Mouse (Mus musculus): ENCODE measurements around the gene Tmem258. TPM values are rescaled to one million over a fixed set of nuclear protein-coding genes. Genes with fewer than 3 reads are reported as not detected.
A peak's percentile ranks its signal among the peaks of the same experiment; 100 is the strongest.
"Not testable (repeated sequence)": the region's sequence is repeated elsewhere in the genome, so short reads cannot be mapped to it uniquely, and the experiment has no call there.

Tmem258 gene
- total RNA-seq (2014; fragmentation: Nextera tagmentation) (356 and 442 TPM in 2 replicates), total RNA-seq (2017) (191 and 246 TPM in 2 replicates)

DNA sequence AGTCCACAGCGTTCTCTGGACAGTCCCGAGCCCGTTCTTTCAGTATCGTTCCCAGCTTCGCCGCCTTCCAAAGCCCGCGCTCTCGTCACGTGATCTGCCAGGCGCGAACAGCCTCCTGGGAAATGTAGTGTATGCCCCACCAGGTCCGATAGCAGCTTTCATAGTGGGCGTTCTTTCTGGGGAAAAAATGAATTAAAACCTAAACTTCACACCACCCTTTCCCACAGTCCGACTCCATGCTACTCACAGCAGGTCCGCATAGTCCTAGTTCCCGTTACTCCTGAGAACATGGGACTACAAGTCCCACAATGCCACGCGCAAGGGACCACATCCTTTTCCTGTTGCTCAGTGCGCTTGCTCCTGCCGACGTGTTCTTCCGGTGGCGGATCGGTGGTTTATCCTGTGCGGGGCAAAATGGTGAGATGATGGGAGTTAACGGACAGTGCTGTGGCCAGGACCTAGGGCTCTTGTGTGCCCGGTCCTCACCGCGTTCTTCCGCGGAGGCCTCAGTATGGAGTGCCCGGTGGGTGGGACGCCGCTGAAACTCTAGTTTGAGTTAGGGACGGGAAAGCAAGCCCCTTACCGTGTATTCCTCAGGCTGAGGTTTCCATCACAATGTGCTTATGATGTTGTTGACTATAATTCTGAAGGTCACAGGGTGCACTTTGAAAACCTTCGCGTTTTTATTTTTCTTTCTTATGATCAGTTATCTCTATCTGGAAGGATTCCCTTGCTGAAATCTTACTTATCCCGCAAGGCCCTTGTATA is at the start of gene Tmem258, which contains the start of gene Fen1:
Tmem258 (plus strand) TSS at position 167 of the 768 bp plus-strand sequence.
Fen1 (minus strand) TSS at position 322 of the 768 bp plus-strand sequence.
- ATAC-seq (replicated peaks; ENCODE audit: poor library complexity, severe bottlenecking): peak; percentile 82

GRCm38 (mm10) chr19:10157725-10158124 is 46.1 kb upstream of the Tmem258 start:
- ATAC-seq (replicated peaks; ENCODE audit: poor library complexity, severe bottlenecking): no peak

GRCm38 (mm10) chr19:10163896-10164295 is 39.9 kb upstream of the Tmem258 start:
- ATAC-seq (replicated peaks; ENCODE audit: poor library complexity, severe bottlenecking): no peak

GRCm38 (mm10) chr19:10165928-10166327 is 37.9 kb upstream of the Tmem258 start:
- 0 out of 2 replicates have a peak, but pooled peaks have one; percentile 44 for ATAC-seq (replicated peaks; ENCODE audit: poor library complexity, severe bottlenecking)

- no peak for ATAC-seq (replicated peaks; ENCODE audit: poor library complexity, severe bottlenecking)
These were observed 36.7 kb upstream of the Tmem258 start for GRCm38 (mm10) chr19:10167112-10167511.

- no peak for ATAC-seq (replicated peaks; ENCODE audit: poor library complexity, severe bottlenecking)
These were observed 35.9 kb upstream of the Tmem258 start for GRCm38 (mm10) chr19:10167951-10168350.

DNA sequence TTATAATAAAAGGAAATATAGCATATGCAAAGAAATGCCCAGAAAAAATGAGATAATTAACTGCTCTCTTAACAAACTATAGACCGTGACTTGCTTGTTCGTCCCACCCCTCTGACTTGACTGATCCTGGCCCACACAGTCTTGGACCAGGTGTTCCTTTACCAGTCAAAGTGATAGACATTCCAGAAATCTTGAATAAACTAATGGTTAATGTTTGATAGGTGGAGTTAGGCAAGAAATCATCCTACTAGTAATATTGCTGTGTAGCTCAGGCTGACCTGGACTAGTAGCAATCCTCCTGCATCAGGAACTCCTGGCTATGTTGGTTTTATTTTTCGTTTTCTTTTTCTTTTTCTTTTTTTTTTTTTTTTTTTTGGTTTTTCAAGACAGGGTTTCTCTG is 35.4 kb upstream of the Tmem258 start:
- ATAC-seq (replicated peaks; ENCODE audit: poor library complexity, severe bottlenecking): no peak

DNA sequence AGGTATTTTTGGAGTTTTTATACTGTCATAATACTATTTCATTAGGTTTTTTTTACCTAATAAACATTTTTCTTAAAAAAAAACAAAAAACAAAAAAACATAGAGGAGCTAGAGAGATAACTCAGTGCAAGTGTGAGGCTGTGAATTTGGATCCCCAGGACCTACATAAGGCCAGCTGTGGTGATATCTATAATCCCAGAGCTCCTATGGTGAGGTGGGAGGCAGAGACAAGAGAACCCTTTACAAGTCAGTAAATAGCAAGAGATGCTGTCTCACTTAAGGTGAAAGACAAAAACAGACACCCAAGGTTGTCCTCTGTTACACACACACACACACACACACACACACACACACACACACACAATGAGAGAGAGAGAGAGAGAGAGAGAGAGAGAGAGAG is 34.6 kb upstream of the Tmem258 start:
- no peak for ATAC-seq (replicated peaks; ENCODE audit: poor library complexity, severe bottlenecking)

- not testable (repeated sequence) for ATAC-seq (replicated peaks; ENCODE audit: poor library complexity, severe bottlenecking)
These were observed 34.0 kb upstream of the Tmem258 start for GRCm38 (mm10) chr19:10169692-10170330.

DNA sequence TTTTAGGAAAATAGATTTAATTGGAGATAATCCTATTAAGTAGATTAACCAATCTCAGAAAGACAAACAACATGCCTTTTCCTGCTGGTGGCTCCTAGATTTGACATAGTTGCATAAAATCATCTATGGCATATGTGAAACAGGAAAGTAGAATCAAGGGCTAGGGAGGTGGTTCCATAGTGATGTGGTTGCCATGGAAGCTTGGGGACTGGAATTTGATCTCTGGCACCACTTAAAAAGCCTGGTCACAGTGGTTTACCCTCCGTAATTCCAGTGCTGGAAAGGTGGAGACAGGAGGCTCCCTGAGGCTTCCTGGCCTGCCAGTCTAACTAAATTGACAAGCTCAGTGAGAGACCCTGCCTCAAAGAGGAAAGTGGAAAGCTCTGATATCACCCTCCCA is 33.3 kb upstream of the Tmem258 start:
- no peak for ATAC-seq (replicated peaks; ENCODE audit: poor library complexity, severe bottlenecking)

- ATAC-seq (replicated peaks; ENCODE audit: poor library complexity, severe bottlenecking): no peak
These were observed 32.5 kb upstream of the Tmem258 start for GRCm38 (mm10) chr19:10171359-10171758.

- ATAC-seq (replicated peaks; ENCODE audit: poor library complexity, severe bottlenecking): peak; percentile 54
These were observed 32.0 kb upstream of the Tmem258 start for GRCm38 (mm10) chr19:10171846-10172245.

DNA sequence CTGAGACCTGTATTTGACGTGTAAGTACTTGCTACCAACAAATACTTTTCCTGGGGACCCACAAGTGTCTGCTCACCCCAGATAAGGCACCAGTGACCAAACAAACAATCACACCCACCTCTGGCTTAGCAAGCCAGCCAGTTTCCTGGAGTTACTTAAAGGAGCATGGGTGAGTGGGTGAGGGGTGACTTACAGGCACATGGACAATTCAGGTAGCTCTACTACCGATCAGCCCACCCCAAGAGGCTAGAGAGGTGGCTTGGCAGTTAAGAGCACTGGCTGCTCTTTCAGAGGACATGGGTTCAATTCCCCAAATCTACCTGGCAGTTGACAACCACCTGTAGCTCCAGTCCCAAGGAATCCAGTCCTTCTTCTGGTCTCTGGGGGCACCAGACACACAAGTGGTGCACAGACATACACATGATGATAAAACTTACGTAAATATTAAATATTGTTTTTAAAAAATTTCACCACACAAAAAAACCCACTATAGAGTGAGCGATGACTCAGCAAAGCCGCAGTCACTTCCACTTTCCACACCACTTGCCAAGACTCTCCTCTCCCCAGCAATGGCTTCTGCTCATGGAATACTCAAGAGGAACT is 30.6 kb upstream of the Tmem258 start:
- ATAC-seq (replicated peaks; ENCODE audit: poor library complexity, severe bottlenecking): peak; percentile 79

- peak; percentile 83 for ATAC-seq (replicated peaks; ENCODE audit: poor library complexity, severe bottlenecking)
These were observed 29.8 kb upstream of the Tmem258 start for GRCm38 (mm10) chr19:10173844-10174539.

GRCm38 (mm10) chr19:10174956-10175355 is 28.9 kb upstream of the Tmem258 start:
- no peak for ATAC-seq (replicated peaks; ENCODE audit: poor library complexity, severe bottlenecking)

- ATAC-seq (replicated peaks; ENCODE audit: poor library complexity, severe bottlenecking): no peak
These were observed 27.3 kb upstream of the Tmem258 start for GRCm38 (mm10) chr19:10176477-10176876.

DNA sequence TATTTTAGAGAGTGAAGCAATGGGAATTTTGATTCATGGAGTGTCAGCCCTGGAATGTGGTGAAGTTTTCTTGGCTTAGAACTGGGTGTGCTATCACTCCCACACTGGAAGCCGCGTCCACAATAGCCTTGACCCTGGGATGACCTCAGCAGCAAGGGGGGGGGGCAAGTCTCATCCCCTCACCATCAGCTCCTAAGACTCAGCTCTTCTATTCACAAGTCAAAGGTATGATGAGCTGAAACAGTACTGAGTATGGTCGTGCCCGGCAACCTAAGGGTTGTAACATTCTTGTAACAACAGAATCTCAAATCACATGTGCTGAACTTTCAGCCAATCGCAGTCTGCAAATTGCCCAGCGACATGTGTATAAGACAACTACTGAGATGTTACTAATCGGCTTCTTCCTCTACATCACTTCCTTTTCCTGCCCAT is 26.9 kb upstream of the Tmem258 start:
- ATAC-seq (replicated peaks; ENCODE audit: poor library complexity, severe bottlenecking): 0 out of 2 replicates have a peak, but pooled peaks have one; percentile 7

DNA sequence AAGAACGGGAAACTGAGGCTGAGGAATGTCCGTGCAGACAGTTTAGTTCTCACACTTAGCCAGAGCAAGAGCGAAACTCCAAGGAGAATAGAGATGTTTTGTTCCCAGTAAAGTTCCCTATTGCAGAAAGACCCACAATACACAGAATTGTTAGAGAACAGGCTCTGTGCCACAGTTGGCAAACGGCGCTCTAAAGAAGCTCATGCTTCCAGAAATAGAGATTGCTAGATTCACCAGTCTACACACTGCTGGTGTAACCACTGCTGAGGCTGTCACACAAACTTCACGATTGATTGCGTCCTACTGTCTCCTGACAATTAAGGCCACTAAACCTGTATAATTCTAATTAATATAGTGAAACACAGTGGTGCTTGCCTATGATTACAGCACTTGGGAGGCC is 22.6 kb upstream of the Tmem258 start:
- no peak for ATAC-seq (replicated peaks; ENCODE audit: poor library complexity, severe bottlenecking)

DNA sequence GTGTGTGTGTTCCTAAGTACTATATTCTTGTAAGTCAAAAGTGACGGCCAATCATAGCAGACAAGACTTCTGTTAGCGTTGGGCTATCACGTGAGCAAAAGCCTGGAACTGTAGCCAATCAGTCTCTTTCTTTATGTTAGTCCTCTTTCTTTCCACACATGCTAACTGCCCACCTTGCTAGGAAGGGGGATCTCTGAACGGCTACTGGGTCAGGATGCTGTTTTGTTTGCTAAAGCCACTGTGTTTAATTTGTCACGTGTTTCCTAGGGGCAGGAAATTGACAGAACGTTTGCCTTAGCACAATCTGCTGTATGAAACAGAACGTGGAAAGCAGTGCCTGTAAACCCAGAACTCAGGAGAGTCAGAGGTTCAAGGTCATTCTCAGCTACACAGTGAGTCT is 21.7 kb upstream of the Tmem258 start:
- 0 out of 2 replicates have a peak, but pooled peaks have one; percentile 3 for ATAC-seq (replicated peaks; ENCODE audit: poor library complexity, severe bottlenecking)

DNA sequence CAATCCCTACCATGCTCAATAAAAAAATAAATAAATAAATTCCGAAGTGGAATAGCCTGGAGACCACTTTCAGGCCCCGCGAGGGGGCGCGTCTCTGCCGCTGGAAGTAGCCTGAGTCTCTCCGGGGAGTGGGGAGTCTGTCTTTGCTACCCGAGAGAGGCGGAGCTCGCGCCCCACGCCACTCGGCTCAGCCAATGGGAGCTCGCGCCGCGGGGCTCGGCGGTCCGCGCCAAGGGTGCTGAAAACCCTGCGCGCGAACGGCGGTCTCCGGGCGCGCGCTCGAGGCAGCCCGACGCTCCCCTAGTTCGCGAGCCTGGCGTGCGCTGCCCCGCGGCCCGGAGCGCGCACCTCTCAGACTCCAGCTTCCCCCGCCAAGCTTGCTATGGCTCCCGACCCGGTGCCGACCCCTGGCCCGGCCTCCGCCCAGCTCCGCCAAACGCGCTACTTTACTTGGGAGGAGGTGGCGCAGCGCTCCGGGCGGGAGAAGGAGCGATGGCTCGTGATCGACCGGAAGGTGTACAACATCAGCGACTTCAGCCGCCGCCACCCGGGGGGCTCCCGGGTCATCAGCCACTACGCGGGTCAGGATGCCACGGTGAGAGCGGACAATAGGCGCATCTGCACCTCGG is 21.0 kb upstream of the Tmem258 start, which contains the start of gene Fads1:
Fads1 (plus strand) TSS at position 219 of the 629 bp plus-strand sequence.
- peak; percentile 96 for ATAC-seq (replicated peaks; ENCODE audit: poor library complexity, severe bottlenecking)
